Mouse (Mus musculus): ENCODE measurements around the gene Adam1b.

GRCm38 (mm10) chr5:121536921-121537555, 33.8 kb upstream of the Adam1b start:
- TF ChIP-seq CTCF (IDR thresholded peaks at IDR 0.05; ENCODE audit: borderline replicate concordance, extremely low read depth, insufficient read depth, insufficient read length): no peak
- no peak for TF ChIP-seq POLR2A (IDR thresholded peaks at IDR 0.05; ENCODE audit: borderline replicate concordance, extremely low read depth, insufficient read depth, insufficient read length, poor library complexity, severe bottlenecking)

Data from brain, embryonic 14.5 days (tissue).